Mouse (Mus musculus): ENCODE measurements at regions not wholly inside any gene's neighbourhood (a gene's known extent, or its start where the extent isn't known, plus 50 kb on each side); places are given as distances from the start of the nearest gene placed in this dataset.
A peak's percentile ranks its signal among the peaks of the same experiment; 100 is the strongest.

DNA sequence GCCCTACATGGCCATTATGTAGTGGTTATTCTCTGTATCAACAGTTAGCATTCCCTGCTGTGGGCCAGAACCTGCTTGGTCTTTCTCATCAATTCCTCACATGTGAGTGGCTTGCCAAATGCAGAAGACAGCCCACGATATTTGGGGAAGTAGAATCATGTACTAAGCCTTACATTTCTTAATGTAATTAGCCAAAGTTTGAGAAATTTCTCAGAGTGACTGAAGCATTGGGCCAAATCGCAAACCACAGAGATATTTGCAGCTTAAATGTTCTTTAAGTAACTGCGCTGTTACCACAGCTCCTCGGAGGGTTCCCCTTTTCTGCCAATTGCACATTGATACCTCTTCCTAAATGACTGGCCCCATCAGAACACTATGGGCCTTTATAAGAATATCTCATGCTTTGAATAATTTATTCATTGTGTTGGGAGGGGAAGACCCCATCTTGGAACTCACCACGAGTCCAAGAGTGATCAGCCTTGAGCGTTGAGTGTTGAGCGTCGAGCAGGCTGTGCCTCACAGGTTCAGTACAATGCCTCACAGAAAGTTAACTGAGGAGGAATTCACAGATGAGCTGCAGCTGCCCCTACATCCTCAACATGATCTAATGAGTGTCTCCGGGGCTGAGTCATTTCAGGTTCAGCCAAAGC is 251.7 kb downstream of the Hlx start:
- H3K36me3 ChIP-seq (ENCODE audit: control insufficient read depth, insufficient read depth, low read length): no peaks in the 10 kb centered on the region
- H3K9me3 ChIP-seq (ENCODE audit: control insufficient read depth, low read length): no peaks in the 10 kb centered on the region
- H3K4me3 ChIP-seq (ENCODE audit: low read length): no peak overlapping the region
- 91% methylated on average over 9 of the region's 9 CpGs for WGBS
- ATAC-seq: no peak
- H3K27ac ChIP-seq (ENCODE audit: low read depth, low read length): no peak overlapping the region
- H3K9ac ChIP-seq (ENCODE audit: low read depth, low read length): no peak overlapping the region
- H3K27me3 ChIP-seq (replicated peaks; ENCODE audit: control insufficient read depth, insufficient read depth, low read length): no peaks in the 10 kb centered on the region
- H3K4me1 ChIP-seq (ENCODE audit: control insufficient read depth, insufficient read depth, low read depth, low read length): no peaks in the 10 kb centered on the region
- no peak overlapping the region for H3K4me2 ChIP-seq (ENCODE audit: low read length)

GRCm38 (mm10) chr1:184478006-184478405 is 254.4 kb downstream of the Hlx start:
- H3K9ac ChIP-seq (ENCODE audit: low read depth, low read length): no peak overlapping the region
- 93% methylated on average over 7 of the region's 7 CpGs for WGBS
- no peak overlapping the region for H3K4me2 ChIP-seq (ENCODE audit: low read length)
- H3K27me3 ChIP-seq (replicated peaks; ENCODE audit: control insufficient read depth, insufficient read depth, low read length): no peaks in the 10 kb centered on the region
- H3K4me1 ChIP-seq (ENCODE audit: control insufficient read depth, insufficient read depth, low read depth, low read length): no peaks in the 10 kb centered on the region
- H3K9me3 ChIP-seq (ENCODE audit: control insufficient read depth, low read length): no peaks in the 10 kb centered on the region
- H3K27ac ChIP-seq (ENCODE audit: low read depth, low read length): no peak overlapping the region
- no peaks in the 10 kb centered on the region for H3K36me3 ChIP-seq (ENCODE audit: control insufficient read depth, insufficient read depth, low read length)
- H3K4me3 ChIP-seq (ENCODE audit: low read length): no peak overlapping the region
- ATAC-seq: no peak

DNA sequence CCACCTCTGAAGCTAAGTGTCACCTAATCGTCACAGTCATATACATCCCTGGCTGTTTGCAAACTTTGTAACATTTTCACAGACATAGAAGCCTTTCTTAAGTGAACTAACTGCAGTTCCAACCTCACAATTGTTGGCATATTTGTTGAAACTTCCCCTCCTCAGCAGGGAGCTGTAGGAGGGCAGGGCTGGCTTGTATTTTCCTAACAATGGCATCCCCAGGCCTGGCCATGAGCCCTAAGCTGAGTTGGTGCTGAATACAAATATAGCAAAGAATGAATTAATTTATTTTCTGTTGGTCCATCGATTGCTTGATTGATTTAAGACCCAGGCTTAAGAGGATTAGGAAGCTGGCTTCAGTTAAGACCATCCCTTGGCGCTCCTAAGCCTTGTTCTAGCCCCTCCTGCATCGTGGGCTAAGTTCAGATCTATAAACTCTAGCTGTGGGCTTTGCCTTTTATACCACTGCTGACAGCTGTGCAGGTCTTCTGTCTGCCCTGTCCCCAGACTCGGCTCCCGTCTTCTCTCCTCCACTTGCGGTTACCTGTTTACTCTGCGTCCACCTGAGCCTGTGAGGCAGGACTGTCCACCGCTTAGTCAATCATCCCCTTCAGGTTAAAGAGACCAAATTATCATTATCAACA is 269.8 kb downstream of the Hlx start:
- 67% methylated on average over 9 of the region's 9 CpGs for WGBS
- H3K4me1 ChIP-seq (ENCODE audit: control insufficient read depth, insufficient read depth, low read depth, low read length): no peaks in the 10 kb centered on the region

DNA sequence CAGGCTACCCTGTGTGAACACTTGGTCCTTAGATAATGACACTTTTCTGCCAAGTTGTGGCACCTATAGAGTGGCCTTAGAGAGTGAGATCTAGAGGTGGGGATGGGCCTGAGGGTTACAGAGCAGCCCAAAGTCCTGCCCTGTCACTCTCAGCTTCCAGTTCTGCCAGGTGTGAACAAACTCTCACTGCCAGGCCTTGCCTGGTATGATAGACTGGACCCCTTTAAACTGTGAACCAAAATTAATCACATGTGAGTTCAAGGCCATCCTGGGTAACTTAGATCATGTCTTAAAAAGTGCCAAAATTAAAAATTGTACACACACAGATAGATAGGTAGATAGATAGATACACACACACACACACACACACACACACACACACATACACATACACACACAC is 271.0 kb downstream of the Hlx start:
- no peak overlapping the region for H3K27ac ChIP-seq (ENCODE audit: low read depth, low read length)
- no peak overlapping the region for H3K9ac ChIP-seq (ENCODE audit: low read depth, low read length)
- H3K27me3 ChIP-seq (replicated peaks; ENCODE audit: control insufficient read depth, insufficient read depth, low read length): no peaks in the 10 kb centered on the region
- no peaks in the 10 kb centered on the region for H3K9me3 ChIP-seq (ENCODE audit: control insufficient read depth, low read length)
- ATAC-seq: no peak
- no peaks in the 10 kb centered on the region for H3K4me1 ChIP-seq (ENCODE audit: control insufficient read depth, insufficient read depth, low read depth, low read length)
- H3K4me3 ChIP-seq (ENCODE audit: low read length): no peak overlapping the region
- no peaks in the 10 kb centered on the region for H3K36me3 ChIP-seq (ENCODE audit: control insufficient read depth, insufficient read depth, low read length)
- no peak overlapping the region for H3K4me2 ChIP-seq (ENCODE audit: low read length)

More for the DNA sequence above, 269.8 kb downstream of the Hlx start:
- H3K27ac ChIP-seq (ENCODE audit: low read depth, low read length): no peak overlapping the region
- no peak overlapping the region for H3K9ac ChIP-seq (ENCODE audit: low read depth, low read length)
- H3K4me3 ChIP-seq (ENCODE audit: low read length): no peak overlapping the region
- H3K27me3 ChIP-seq (replicated peaks; ENCODE audit: control insufficient read depth, insufficient read depth, low read length): no peaks in the 10 kb centered on the region
- H3K36me3 ChIP-seq (ENCODE audit: control insufficient read depth, insufficient read depth, low read length): no peaks in the 10 kb centered on the region
- no peak for ATAC-seq
- H3K9me3 ChIP-seq (ENCODE audit: control insufficient read depth, low read length): no peaks in the 10 kb centered on the region
- no peak overlapping the region for H3K4me2 ChIP-seq (ENCODE audit: low read length)

DNA sequence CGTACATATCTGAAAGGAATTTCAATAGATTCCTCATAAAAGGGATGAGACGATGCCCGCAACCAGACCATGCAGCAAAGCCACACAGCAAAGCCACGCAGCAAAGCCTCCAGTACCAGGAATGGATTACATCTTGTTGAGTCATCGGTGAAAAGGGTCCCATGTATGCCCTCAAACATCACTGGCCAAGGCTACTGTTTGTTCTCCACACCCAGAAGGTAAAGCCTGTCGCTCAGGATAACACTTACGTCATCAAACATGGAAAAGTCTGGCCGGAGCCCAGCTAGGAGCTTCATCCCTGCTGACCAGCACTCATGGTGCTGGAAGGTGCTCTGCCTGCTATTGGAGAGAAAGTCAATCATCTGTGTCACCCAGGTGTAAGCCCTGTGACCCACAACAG is 275.7 kb downstream of the Hlx start:
- 88% methylated on average over 8 of the region's 8 CpGs for WGBS
- Histone ChIP-seq H3K9ac (ENCODE audit: low read depth, low read length) (no peak overlapping the region), H3K9me3 (ENCODE audit: control insufficient read depth, low read length) (no peaks in the 10 kb centered on the region), H3K27me3 (replicated peaks; ENCODE audit: control insufficient read depth, insufficient read depth, low read length) (no peaks in the 10 kb centered on the region), H3K36me3 (ENCODE audit: control insufficient read depth, insufficient read depth, low read length) (no peaks in the 10 kb centered on the region), H3K4me2 (ENCODE audit: low read length) (no peak overlapping the region), H3K4me3 (ENCODE audit: low read length) (no peak overlapping the region), H3K27ac (ENCODE audit: low read depth, low read length) (no peak overlapping the region), H3K4me1 (ENCODE audit: control insufficient read depth, insufficient read depth, low read depth, low read length) (no peaks in the 10 kb centered on the region)
- ATAC-seq: no peak

- WGBS: 66% methylated on average over 4 of the region's 4 CpGs
- Histone ChIP-seq H3K27ac (ENCODE audit: low read depth, low read length) (no peak overlapping the region), H3K9ac (ENCODE audit: low read depth, low read length) (no peak overlapping the region), H3K4me3 (ENCODE audit: low read length) (no peak overlapping the region), H3K36me3 (ENCODE audit: control insufficient read depth, insufficient read depth, low read length) (no peaks in the 10 kb centered on the region), H3K9me3 (ENCODE audit: control insufficient read depth, low read length) (no peaks in the 10 kb centered on the region), H3K27me3 (replicated peaks; ENCODE audit: control insufficient read depth, insufficient read depth, low read length) (no peaks in the 10 kb centered on the region), H3K4me1 (ENCODE audit: control insufficient read depth, insufficient read depth, low read depth, low read length) (no peaks in the 10 kb centered on the region), H3K4me2 (ENCODE audit: low read length) (no peak overlapping the region)
- no peak; the same call in 1 of the 2 replicates for ATAC-seq
Measured at GRCm38 (mm10) chr1:184454381-184454780, 278.0 kb downstream of the Hlx start.

- Histone ChIP-seq H3K9me3 (ENCODE audit: control insufficient read depth, low read length) (no peaks in the 10 kb centered on the region), H3K27ac (ENCODE audit: low read depth, low read length) (no peak overlapping the region), H3K27me3 (replicated peaks; ENCODE audit: control insufficient read depth, insufficient read depth, low read length) (no peaks in the 10 kb centered on the region), H3K9ac (ENCODE audit: low read depth, low read length) (no peak overlapping the region), H3K4me1 (ENCODE audit: control insufficient read depth, insufficient read depth, low read depth, low read length) (no peaks in the 10 kb centered on the region), H3K4me3 (ENCODE audit: low read length) (no peak overlapping the region), H3K36me3 (ENCODE audit: control insufficient read depth, insufficient read depth, low read length) (no peaks in the 10 kb centered on the region), H3K4me2 (ENCODE audit: low read length) (no peak overlapping the region)
- peak; percentile 90 for ATAC-seq
- WGBS: 29% methylated on average over 5 of the region's 5 CpGs
Measured at GRCm38 (mm10) chr1:184453673-184454072, 278.7 kb downstream of the Hlx start.

GRCm38 (mm10) chr1:184453061-184453460 is 279.4 kb downstream of the Hlx start:
- H3K9ac ChIP-seq (ENCODE audit: low read depth, low read length): no peak overlapping the region
- H3K4me3 ChIP-seq (ENCODE audit: low read length): no peak overlapping the region
- H3K27me3 ChIP-seq (replicated peaks; ENCODE audit: control insufficient read depth, insufficient read depth, low read length): no peaks in the 10 kb centered on the region
- H3K4me1 ChIP-seq (ENCODE audit: control insufficient read depth, insufficient read depth, low read depth, low read length): no peaks in the 10 kb centered on the region
- ATAC-seq: no peak
- H3K9me3 ChIP-seq (ENCODE audit: control insufficient read depth, low read length): no peaks in the 10 kb centered on the region
- H3K36me3 ChIP-seq (ENCODE audit: control insufficient read depth, insufficient read depth, low read length): no peaks in the 10 kb centered on the region
- no peak overlapping the region for H3K27ac ChIP-seq (ENCODE audit: low read depth, low read length)
- H3K4me2 ChIP-seq (ENCODE audit: low read length): no peak overlapping the region
- 94% methylated on average over 9 of the region's 9 CpGs for WGBS

- no peaks in the 10 kb centered on the region for H3K27me3 ChIP-seq (replicated peaks; ENCODE audit: control insufficient read depth, insufficient read depth, low read length)
- 71% methylated on average over 2 of the region's 2 CpGs for WGBS
- H3K9ac ChIP-seq (ENCODE audit: low read depth, low read length): no peak overlapping the region
- no peaks in the 10 kb centered on the region for H3K4me1 ChIP-seq (ENCODE audit: control insufficient read depth, insufficient read depth, low read depth, low read length)
- no peak overlapping the region for H3K4me3 ChIP-seq (ENCODE audit: low read length)
- H3K9me3 ChIP-seq (ENCODE audit: control insufficient read depth, low read length): no peaks in the 10 kb centered on the region
- no peak overlapping the region for H3K4me2 ChIP-seq (ENCODE audit: low read length)
- no peaks in the 10 kb centered on the region for H3K36me3 ChIP-seq (ENCODE audit: control insufficient read depth, insufficient read depth, low read length)
- no peak overlapping the region for H3K27ac ChIP-seq (ENCODE audit: low read depth, low read length)
- ATAC-seq: no peak
Measured at GRCm38 (mm10) chr1:184451686-184452085, 280.7 kb downstream of the Hlx start.

All from hindbrain, embryonic 16.5 days (tissue).